Mouse (Mus musculus) kidney, adult 2 months (tissue): ENCODE results near the gene Asb18.
A peak's percentile ranks its signal among the peaks of the same experiment; 100 is the strongest.

Experiments
- CTCF ChIP-seq: fragments of 200-500 bp; conservative IDR thresholded peaks from 2 replicates; pipeline ENCODE4 v1.5.1; 2011; ENCODE audit warnings: low read depth, mild to moderate bottlenecking, control low read depth, low read length, moderate library complexity, mixed read lengths; ENCODE audit not compliant: insufficient read depth, insufficient read length
- POLR2A ChIP-seq: fragments of 200-500 bp; IDR thresholded peaks from one replicate; pipeline ENCODE4 v1.6.1; 2011; ENCODE audit warnings: low read depth, low read length, control low read depth

- TF ChIP-seq CTCF (peak; percentile 57), POLR2A (no peak)
Observed at GRCm38 (mm10) chr1:90051347-90051746, 36.9 kb upstream of the Asb18 start.
